Mouse (Mus musculus) megakaryocyte, adult 5-6 weeks (primary cell): ENCODE results near the gene Tuba1b. TPM values are rescaled to one million over a fixed set of nuclear protein-coding genes. Genes with fewer than 3 reads are reported as not detected.
A peak's percentile ranks its signal among the peaks of the same experiment; 100 is the strongest.
"Not testable (repeated sequence)": the region's sequence is repeated elsewhere in the genome, so short reads cannot be mapped to it uniquely, and the experiment has no call there.

Experiments used
- ATAC-seq: 2 replicates; pipeline ENCODE4 v1.8.0; 2016; ENCODE audit warnings: mild to moderate bottlenecking, inconsistent platforms; ENCODE audit not compliant: poor library complexity, severe bottlenecking
- total RNA-seq, 2 experiments: library from RNA; stranded (forward) in 1 of 2; stranded (reverse) in 1 of 2; fragments of 153-499, 151-499 nt in 1 of 2; fragments of 221-1000, 200-1000 nt in 1 of 2; gene quantifications; 2 replicates each; pipeline versions ENCODE4 v1.2.3 to v1.2.4; 2015 to 2017

The Tuba1b gene
- total RNA-seq, 2 experiments from 2014 or later = 628 to 2,084 TPM

- peak; percentile 18 for ATAC-seq
Measured at GRCm38 (mm10) chr15:98927566-98927965, 6.8 kb downstream of the Tuba1b start.

DNA sequence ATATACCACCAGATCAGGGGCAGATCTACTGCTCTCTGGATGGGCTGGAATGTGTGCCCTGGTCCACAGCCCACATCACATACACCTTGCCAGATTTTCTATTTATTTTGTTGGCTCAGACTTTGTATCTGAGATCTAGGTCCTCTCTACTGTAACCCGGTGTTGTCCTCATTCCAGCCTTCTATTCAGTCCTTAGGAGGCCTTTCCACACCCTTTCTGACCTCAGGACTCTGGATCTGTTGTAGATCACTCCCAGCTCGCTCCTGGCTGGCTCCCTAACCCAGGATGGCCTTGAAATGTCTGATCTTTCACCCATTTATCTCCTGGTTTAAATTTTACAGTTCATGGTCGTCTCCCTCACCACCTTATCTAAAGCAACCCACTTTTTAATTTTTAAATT lies 9.7 kb downstream of the Tuba1b start:
- ATAC-seq = no peak

- no peak for ATAC-seq
Measured at GRCm38 (mm10) chr15:98923031-98923537, 11.3 kb downstream of the Tuba1b start.

- ATAC-seq = no peak
Measured at GRCm38 (mm10) chr15:98922581-98922980, 11.8 kb downstream of the Tuba1b start.

GRCm38 (mm10) chr15:98921510-98921909 lies 12.9 kb downstream of the Tuba1b start:
- ATAC-seq = no peak

- ATAC-seq = not testable (repeated sequence)
Measured at GRCm38 (mm10) chr15:98918499-98918895, 15.9 kb downstream of the Tuba1b start.

GRCm38 (mm10) chr15:98917538-98918498 lies 16.5 kb downstream of the Tuba1b start, which contains the start of gene Lmbr1l:
TSS of gene Lmbr1l (minus strand) at chr15:98918231.
- ATAC-seq = peak; percentile 97

GRCm38 (mm10) chr15:98917091-98917490 lies 17.3 kb downstream of the Tuba1b start:
- no peak for ATAC-seq

DNA sequence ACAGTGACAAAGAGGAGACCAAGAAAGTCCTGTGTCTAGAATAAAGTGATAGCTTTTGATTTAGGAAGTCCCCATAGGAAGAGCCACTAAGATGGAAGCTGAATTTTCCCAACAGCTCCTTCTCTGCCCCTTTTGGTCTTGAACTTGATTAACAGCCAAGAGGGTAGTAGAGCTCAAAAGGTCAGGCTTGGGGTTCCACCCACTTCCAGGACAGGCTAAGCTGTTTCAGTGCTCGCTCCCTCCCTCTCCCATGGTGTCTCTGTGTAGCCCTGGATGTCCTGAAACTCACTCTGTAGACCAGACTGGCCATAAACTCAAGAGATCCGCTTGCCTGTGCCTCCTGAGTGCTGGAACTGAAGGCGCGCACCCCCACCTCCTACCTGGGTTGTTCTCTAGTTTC lies 18.3 kb downstream of the Tuba1b start:
- ATAC-seq = no peak

DNA sequence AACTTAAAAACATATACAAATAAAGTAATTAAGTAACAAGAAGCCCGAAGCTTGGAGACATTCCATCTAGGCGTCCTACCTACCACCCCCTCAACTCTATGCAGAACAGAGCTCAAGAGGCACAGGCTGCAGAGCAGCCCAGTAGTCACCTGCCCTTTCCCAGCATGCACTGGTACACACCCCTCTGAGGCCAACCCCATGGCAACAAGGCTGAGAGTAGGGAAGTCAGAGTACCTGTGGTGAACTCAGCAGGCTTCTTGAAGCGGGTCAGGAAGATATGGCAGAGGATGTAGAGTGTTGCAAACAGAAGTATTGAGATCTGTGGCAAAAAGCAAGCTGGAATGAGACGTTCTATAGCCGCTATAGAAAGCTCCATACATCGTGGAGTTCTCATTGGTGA lies 19.5 kb downstream of the Tuba1b start:
- ATAC-seq = no peak

GRCm38 (mm10) chr15:98904692-98905091 lies 29.7 kb downstream of the Tuba1b start:
- peak; percentile 43; the same call in 1 of the 2 replicates for ATAC-seq

DNA sequence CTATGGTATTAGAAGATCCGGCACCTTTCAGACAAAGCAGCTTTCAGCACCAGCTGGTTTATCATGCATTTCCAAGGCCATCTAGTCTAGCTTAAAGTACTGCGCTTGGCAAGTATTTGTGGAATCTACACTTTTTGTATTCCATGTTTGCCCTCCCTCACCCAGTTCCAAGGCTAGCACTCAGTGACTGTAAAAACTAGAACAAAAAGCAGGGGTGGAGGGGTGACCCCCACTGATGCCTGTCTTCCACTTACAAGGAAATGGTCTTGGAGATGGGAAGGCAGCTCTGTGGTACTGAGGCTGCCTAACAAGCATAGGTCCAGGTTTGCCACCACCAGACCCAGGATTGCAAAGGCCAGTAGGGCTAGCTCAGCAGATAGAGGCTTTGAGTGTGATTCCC lies 31.8 kb downstream of the Tuba1b start:
- ATAC-seq = no peak

DNA sequence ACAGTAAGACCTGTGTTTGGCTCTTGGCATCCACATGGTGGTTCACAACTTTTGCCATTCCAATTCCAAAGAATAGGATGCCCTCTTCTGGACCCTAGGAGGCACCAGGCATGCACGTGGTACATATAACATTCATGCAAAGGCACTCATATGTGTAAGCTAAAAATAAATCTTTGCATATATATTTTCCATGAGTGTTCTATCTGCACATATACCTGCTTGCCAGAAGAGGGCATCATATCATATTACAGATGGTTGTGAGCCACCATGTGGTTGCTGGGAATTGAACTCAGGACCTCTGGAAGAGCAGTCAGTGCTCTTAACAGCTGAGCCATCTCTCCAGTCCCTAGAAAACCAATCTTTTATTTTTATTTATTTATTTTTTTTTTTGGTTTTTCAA lies 32.8 kb downstream of the Tuba1b start:
- no peak for ATAC-seq

- ATAC-seq = no peak
Measured at GRCm38 (mm10) chr15:98897928-98898800, 36.2 kb downstream of the Tuba1b start, which contains the start of gene Dhh. TSS of gene Dhh (minus strand) at chr15:98898540.

GRCm38 (mm10) chr15:98897495-98897894 lies 36.9 kb downstream of the Tuba1b start:
- no peak for ATAC-seq

- ATAC-seq = no peak
Measured at GRCm38 (mm10) chr15:98895635-98896589, 38.5 kb downstream of the Tuba1b start.

GRCm38 (mm10) chr15:98894746-98895634 lies 39.4 kb downstream of the Tuba1b start:
- no peak for ATAC-seq

DNA sequence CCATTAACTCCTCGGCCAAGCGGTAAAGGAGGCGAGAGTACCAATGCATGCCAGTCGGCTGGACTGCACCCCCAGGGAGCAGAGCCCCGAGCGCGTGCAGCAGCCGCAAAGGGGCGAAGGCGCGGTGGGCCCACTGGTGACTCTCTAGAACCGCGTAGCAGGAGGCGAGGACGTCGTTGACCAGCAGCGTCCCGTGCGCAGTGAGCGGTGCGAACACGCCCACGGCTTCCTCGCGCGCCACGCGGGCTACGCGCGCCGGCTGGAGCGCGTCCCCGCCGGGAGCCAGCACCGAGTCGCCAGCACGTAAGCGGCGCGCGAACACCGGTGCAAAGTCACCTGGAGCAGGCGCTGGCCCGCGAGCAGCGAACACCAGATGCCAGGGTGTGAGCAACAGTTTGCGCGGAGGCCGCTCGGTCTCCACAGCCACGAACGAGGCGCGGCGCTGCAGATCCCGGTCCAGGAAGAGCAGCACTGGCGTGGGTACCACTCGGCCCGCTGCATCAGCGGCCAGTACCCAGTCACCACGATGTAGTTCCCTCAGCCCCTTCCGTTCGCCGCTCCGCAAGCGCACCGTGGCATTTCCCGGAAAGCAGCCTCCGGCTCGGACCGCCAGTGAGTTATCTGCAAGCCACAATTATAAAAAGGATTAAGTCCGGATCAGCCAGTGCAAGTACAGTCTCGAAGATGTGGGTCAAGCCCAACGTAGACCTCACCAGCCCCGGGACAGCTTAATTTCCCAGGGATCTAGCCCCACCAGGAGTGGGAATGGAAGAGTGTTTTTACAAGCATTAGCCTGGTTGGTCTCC lies 40.2 kb downstream of the Tuba1b start, which contains the start of gene Rhebl1:
Gene Rhebl1 (minus strand): TSS at position 601 of the 806 bp plus-strand sequence.
- ATAC-seq = peak; percentile 38
